Mouse (Mus musculus): ENCODE measurements around the gene Zfp282. TPM values are rescaled to one million over a fixed set of nuclear protein-coding genes. Genes with fewer than 3 reads are reported as not detected.

Zfp282 gene
- total and polyA plus RNA-seq, 2 experiments from 2014 or later = 16.7 to 48.5 TPM

GRCm38 (mm10) chr6:47943021-47943691 is 66.2 kb downstream of the Zfp282 start:
- H3K4me1 ChIP-seq (ENCODE audit: insufficient read depth) = no peaks in the 10 kb centered on the region
- 13% methylated on average over 63 of the region's 64 CpGs for WGBS
- peak overlapping the region; percentile 54 for H3K9ac ChIP-seq
- peak; percentile 55 for TF ChIP-seq CTCF (IDR thresholded peaks at IDR 0.05; ENCODE audit: low read depth)
- H3K4me2 ChIP-seq (ENCODE audit: low read depth) = peak overlapping the region; percentile 68
- no peaks in the 10 kb centered on the region for H3K9me3 ChIP-seq (ENCODE audit: low read length)
- H3K27ac ChIP-seq (ENCODE audit: low read depth, low read length) = no peak overlapping the region
- no peaks in the 10 kb centered on the region for H3K36me3 ChIP-seq (ENCODE audit: insufficient read depth)
- ATAC-seq (peak; percentile 85), DNase-seq (peak; percentile 53)
- no peaks in the 10 kb centered on the region; the same call in 1 of the 2 replicates for H3K27me3 ChIP-seq (ENCODE audit: insufficient read depth, low read length)
- H3K4me3 ChIP-seq (ENCODE audit: low read depth, low read length) = peak overlapping the region; percentile 38

GRCm38 (mm10) chr6:47943721-47944120 is 66.7 kb downstream of the Zfp282 start:
- TF ChIP-seq CTCF (IDR thresholded peaks at IDR 0.05; ENCODE audit: low read depth) = no peak
- WGBS = 81% methylated on average over 3 of the region's 3 CpGs
- Histone ChIP-seq H3K4me3 (ENCODE audit: low read depth, low read length) (no peak overlapping the region), H3K36me3 (ENCODE audit: insufficient read depth) (no peaks in the 10 kb centered on the region), H3K9ac (no peak overlapping the region), H3K4me1 (ENCODE audit: insufficient read depth) (no peaks in the 10 kb centered on the region), H3K4me2 (ENCODE audit: low read depth) (peak overlapping the region; percentile 68), H3K27ac (ENCODE audit: low read depth, low read length) (no peak overlapping the region), H3K9me3 (ENCODE audit: low read length) (no peaks in the 10 kb centered on the region), H3K27me3 (ENCODE audit: insufficient read depth, low read length) (no peaks in the 10 kb centered on the region; the same call in 1 of the 2 replicates)
- ATAC-seq = no peak
- no peak for DNase-seq

GRCm38 (mm10) chr6:47947388-47947787 is 70.4 kb downstream of the Zfp282 start:
- no peaks in the 10 kb centered on the region for H3K9me3 ChIP-seq (ENCODE audit: low read length)
- H3K27me3 ChIP-seq (ENCODE audit: insufficient read depth, low read length) = no peaks in the 10 kb centered on the region; the same call in 1 of the 2 replicates
- no peaks in the 10 kb centered on the region for H3K36me3 ChIP-seq (ENCODE audit: insufficient read depth)
- no peak for DNase-seq
- H3K4me2 ChIP-seq (ENCODE audit: low read depth) = no peak overlapping the region
- TF ChIP-seq CTCF (IDR thresholded peaks at IDR 0.05; ENCODE audit: low read depth) = no peak
- 94% methylated on average over 4 of the region's 4 CpGs for WGBS
- H3K4me1 ChIP-seq (ENCODE audit: insufficient read depth) = no peaks in the 10 kb centered on the region
- H3K9ac ChIP-seq = no peak overlapping the region
- no peak overlapping the region for H3K4me3 ChIP-seq (ENCODE audit: low read depth, low read length)
- H3K27ac ChIP-seq (ENCODE audit: low read depth, low read length) = no peak overlapping the region
- ATAC-seq = no peak

GRCm38 (mm10) chr6:47953191-47953726 is 76.3 kb downstream of the Zfp282 start, which contains the start of gene Zfp956:
Gene Zfp956 (plus strand): TSS chr6:47953390.
- Histone ChIP-seq H3K27me3 (ENCODE audit: insufficient read depth, low read length) (no peaks in the 10 kb centered on the region), H3K4me1 (ENCODE audit: insufficient read depth) (peaks cover 18% of the 10 kb centered on the region)

GRCm38 (mm10) chr6:47954425-47954824 is 77.4 kb downstream of the Zfp282 start:
- TF ChIP-seq CTCF (IDR thresholded peaks at IDR 0.05; ENCODE audit: low read depth) = no peak
- no peak for DNase-seq
- no peak overlapping the region for H3K27ac ChIP-seq (ENCODE audit: low read depth, low read length)
- 0 out of 2 replicates have a peak overlapping the region, but pooled peaks have one; percentile 73 for H3K9ac ChIP-seq
- ATAC-seq = no peak
- no peaks in the 10 kb centered on the region for H3K9me3 ChIP-seq (ENCODE audit: low read length)
- peaks cover 25% of the 10 kb centered on the region for H3K36me3 ChIP-seq (ENCODE audit: insufficient read depth)
- H3K4me1 ChIP-seq (ENCODE audit: insufficient read depth) = peaks cover 18% of the 10 kb centered on the region
- WGBS = 92% methylated on average over 3 of the region's 3 CpGs
- peak overlapping the region; percentile 81 for H3K4me2 ChIP-seq (ENCODE audit: low read depth)
- no peaks in the 10 kb centered on the region for H3K27me3 ChIP-seq (ENCODE audit: insufficient read depth, low read length)
- H3K4me3 ChIP-seq (ENCODE audit: low read depth, low read length) = peak overlapping the region; percentile 78; the same call in 1 of the 2 replicates

More at GRCm38 (mm10) chr6:47953191-47953726, 76.3 kb downstream of the Zfp282 start, which contains the start of gene Zfp956:
- peak; percentile 100 for ATAC-seq
- Histone ChIP-seq H3K27ac (ENCODE audit: low read depth, low read length) (peak within 1 kb of the TSS; percentile 79), H3K4me2 (ENCODE audit: low read depth) (peak within 1 kb of the TSS; percentile 81), H3K36me3 (ENCODE audit: insufficient read depth) (peaks cover 17% of the 10 kb centered on the region), H3K9me3 (ENCODE audit: low read length) (no peaks in the 10 kb centered on the region), H3K9ac (peak within 1 kb of the TSS; percentile 73), H3K4me3 (ENCODE audit: low read depth, low read length) (peak within 1 kb of the TSS; percentile 78)
- under 1% methylated on average over 31 of the region's 31 CpGs for WGBS
- TF ChIP-seq CTCF (IDR thresholded peaks at IDR 0.05; ENCODE audit: low read depth) = no peak; the same call in 1 of the 2 replicates
- peak; percentile 95 for DNase-seq

- ATAC-seq (no peak), DNase-seq (no peak)
- Histone ChIP-seq H3K4me2 (ENCODE audit: low read depth) (no peak overlapping the region), H3K36me3 (ENCODE audit: insufficient read depth) (peaks cover 53% of the 10 kb centered on the region), H3K27me3 (ENCODE audit: insufficient read depth, low read length) (no peaks in the 10 kb centered on the region), H3K4me3 (ENCODE audit: low read depth, low read length) (no peak overlapping the region), H3K9ac (no peak overlapping the region), H3K9me3 (ENCODE audit: low read length) (no peaks in the 10 kb centered on the region), H3K4me1 (ENCODE audit: insufficient read depth) (peaks cover 16% of the 10 kb centered on the region), H3K27ac (ENCODE audit: low read depth, low read length) (no peak overlapping the region)
- no peak for TF ChIP-seq CTCF (IDR thresholded peaks at IDR 0.05; ENCODE audit: low read depth)
Observed at GRCm38 (mm10) chr6:47957816-47958215, 80.8 kb downstream of the Zfp282 start.

Other genes with a start within 250 kb of the Zfp282 start
- gene Pdia4, start 63.8 kb upstream of the Zfp282 start, total RNA-seq (2014; rRNA removed) = 97.7 and 104 TPM in 2 replicates
- 70.5 and 83.7 TPM in 2 replicates for gene Pdia4, start 63.8 kb upstream of the Zfp282 start, polyA plus RNA-seq (2015; fragmentation: Nextera tagmentation; extraction: Ambion mirVana)
- 22.2 and 23.8 TPM in 2 replicates for gene Zfp786, start 46.3 kb upstream of the Zfp282 start, total RNA-seq (2014; rRNA removed)
- gene Zfp786, start 46.3 kb upstream of the Zfp282 start, polyA plus RNA-seq (2015; fragmentation: Nextera tagmentation; extraction: Ambion mirVana) = 5.1 and 5.5 TPM in 2 replicates
- 23.5 and 28.2 TPM in 2 replicates for gene Zfp398, start 41.5 kb upstream of the Zfp282 start, total RNA-seq (2014; rRNA removed)
- gene Zfp398, start 41.5 kb upstream of the Zfp282 start, polyA plus RNA-seq (2015; fragmentation: Nextera tagmentation; extraction: Ambion mirVana) = 7.1 and 11.1 TPM in 2 replicates
- gene Zfp212, start 43.3 kb downstream of the Zfp282 start, total RNA-seq (2014; rRNA removed) = 12.8 and 17.0 TPM in 2 replicates
- 19.3 and 21.8 TPM in 2 replicates for gene Zfp212, start 43.3 kb downstream of the Zfp282 start, polyA plus RNA-seq (2015; fragmentation: Nextera tagmentation; extraction: Ambion mirVana)
- gene Zfp956, start 76.2 kb downstream of the Zfp282 start, total RNA-seq (2014; rRNA removed) = 33.9 and 37.7 TPM in 2 replicates
- 19.5 and 21.8 TPM in 2 replicates for gene Zfp956, start 76.2 kb downstream of the Zfp282 start, polyA plus RNA-seq (2015; fragmentation: Nextera tagmentation; extraction: Ambion mirVana)
- 23.2 and 46.5 TPM in 2 replicates for gene Zfp777, start 171.7 kb downstream of the Zfp282 start, total RNA-seq (2014; rRNA removed)
- gene Zfp777, start 171.7 kb downstream of the Zfp282 start, polyA plus RNA-seq (2015; fragmentation: Nextera tagmentation; extraction: Ambion mirVana) = 12.5 and 14.2 TPM in 2 replicates
- gene Zfp746, start 209.4 kb downstream of the Zfp282 start, total RNA-seq (2014; rRNA removed) = 40.6 and 51.6 TPM in 2 replicates
- 13.2 and 15.5 TPM in 2 replicates for gene Zfp746, start 209.4 kb downstream of the Zfp282 start, polyA plus RNA-seq (2015; fragmentation: Nextera tagmentation; extraction: Ambion mirVana)

All from forebrain, postnatal 0 days (tissue).